Mouse (Mus musculus) urinary bladder, adult 18-20 months (tissue): ENCODE results near the gene Iqcc.
A peak's percentile ranks its signal among the peaks of the same experiment; 100 is the strongest.

Source experiments
- DNase-seq, 2 experiments: peaks; one replicate each; pipeline ENCODE4 v3.0.0; 2022; ENCODE audit warnings: low spot score in 2 of 2, mixed read lengths in 2 of 2

Gene Iqcc

DNA sequence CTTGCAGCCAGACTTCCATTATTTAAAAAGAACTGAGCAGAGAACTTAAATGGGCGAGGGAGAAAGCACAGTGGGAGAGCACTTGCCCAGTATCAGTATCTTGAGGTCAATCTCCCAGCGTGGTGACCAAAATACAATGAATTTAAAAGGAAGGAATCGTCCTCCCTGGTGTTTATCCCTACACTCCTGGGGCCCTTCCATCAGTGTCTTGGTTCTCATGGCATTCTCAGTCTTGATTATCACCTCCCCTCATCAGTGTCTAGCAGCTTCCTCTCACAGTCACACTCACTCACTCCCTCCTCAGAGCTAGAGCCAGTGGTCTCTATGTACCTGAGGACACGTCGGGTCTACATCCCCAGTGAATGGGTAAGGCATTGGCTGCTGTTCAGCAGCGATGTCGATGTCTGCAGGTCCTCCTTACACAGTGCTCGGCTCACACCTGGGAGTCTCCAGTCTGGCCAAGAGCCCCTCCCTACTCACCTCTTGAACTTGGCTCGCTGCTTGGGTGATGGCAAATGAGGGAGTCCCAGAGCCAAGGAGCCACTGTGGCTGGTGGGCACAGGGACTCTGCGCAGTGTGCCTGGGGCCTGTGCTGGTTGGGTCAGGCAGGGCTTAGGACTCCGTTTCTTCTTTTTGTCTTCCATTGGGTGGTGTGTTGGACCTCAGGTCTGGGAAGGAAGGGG is 3.4 kb upstream of the Iqcc start:
- DNase-seq: no peak

DNA sequence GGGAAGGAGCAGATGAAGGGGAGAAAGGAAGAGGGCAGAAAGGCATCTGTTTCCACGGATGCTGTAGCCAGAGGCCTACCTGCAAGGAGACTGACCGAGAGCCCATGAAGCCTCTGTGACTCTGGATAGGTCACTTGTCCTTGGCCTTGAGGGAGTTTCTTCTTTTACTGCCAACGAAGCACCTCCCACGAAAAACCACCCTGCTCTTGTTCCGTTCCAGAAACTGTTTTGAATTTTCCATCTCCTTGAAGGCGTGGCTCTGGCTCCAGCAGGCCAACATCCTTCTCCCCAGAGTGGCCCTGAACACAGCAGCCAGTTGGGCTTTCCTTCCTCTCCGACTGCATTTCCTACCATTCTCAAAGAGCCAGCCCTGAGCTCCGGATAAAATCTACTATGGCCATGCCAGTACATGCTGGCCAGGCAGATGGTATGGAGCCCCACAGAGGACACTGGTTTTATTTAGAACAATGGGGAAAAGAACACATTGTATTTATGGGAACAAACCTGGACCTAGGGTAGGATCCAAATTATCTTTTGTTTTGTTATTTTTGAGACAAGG is 2.5 kb upstream of the Iqcc start:
- DNase-seq: no peak

DNA sequence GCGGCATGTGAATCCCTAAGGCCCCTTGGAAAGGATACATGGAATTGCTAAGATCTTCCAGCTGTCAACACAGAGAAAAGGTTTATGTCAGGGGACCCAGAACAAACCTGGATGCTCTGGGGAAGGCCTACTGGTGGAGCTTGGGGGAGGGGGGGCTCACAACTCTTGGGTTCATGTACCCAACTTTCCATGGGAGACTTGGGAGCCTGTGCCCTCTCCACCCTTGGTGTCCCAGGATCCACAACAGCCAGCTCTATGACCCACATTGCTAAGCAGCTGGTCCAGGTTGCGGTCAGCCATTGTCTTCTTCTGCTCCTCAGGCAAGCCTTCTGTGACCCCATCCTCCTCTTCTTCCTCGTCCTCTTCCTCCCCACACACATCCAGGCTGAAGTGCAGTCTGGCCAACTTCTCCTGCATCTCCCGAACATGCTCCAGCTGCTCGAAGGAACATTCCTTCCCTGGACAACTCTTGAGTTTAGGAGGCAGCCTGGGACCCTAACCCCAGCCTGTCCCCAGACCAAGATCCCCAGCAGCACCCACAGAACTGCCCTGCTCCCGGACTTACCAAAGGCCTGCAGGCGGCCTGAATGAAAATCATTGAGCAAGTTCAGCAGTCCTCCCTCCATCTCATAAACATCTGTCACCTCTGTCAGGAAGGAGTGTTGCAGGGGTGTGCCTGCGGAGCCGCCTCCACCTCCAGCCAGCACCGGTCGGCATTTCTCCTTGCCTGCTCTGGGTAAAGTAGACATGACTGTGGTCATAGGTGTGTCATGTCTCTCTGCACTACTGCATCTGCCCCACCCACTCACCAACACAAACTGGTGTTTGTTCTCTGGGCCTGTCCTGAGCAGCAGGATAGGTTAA is 1.8 kb upstream of the Iqcc start:
- DNase-seq: no peak

DNA sequence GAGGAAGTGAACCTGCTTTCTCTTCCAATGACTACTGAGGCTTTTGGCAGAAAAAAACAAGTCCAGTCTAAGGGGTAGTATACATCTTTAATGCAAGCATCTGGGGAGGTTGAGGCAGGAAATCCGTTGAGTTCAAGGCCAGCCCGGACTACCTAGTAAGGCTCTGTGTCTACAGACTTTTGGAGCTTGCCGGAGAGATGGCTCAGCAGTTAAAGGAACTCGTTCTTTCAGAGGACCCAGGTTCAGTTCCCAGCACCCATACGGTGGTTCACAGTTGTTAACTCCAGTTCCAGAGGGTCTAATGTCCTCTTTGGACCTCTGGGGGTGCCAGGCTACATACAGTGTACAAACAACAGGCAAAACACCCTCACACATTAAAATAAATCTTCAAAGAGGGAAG is 868 bp downstream of the Iqcc start:
- DNase-seq: no peak

DNA sequence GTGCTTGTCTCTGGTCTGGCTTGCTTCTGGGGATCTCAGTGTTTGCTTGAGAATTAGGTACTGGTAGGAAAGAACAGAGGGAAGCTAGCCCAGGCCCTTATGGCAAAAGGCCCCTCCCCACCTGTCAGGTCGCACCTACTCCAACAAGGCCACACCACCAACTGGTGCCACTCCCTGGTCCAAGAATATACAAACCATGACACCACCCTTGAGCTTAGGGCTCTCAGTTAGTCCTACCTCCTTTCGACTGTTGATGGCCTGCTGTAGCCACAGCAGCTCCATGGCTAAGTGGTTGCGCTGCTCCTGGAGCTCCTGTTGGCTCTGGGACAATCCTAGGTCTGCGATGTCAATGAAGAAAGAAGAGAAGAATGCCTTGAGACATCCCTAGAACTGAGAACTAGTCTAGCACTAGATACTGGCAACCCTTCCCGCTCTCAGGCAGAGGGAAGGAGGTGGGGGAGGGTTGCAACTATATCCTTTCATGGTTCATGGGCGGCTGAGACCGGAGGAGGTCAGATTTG is 1.7 kb downstream of the Iqcc start:
- DNase-seq: no peak

DNA sequence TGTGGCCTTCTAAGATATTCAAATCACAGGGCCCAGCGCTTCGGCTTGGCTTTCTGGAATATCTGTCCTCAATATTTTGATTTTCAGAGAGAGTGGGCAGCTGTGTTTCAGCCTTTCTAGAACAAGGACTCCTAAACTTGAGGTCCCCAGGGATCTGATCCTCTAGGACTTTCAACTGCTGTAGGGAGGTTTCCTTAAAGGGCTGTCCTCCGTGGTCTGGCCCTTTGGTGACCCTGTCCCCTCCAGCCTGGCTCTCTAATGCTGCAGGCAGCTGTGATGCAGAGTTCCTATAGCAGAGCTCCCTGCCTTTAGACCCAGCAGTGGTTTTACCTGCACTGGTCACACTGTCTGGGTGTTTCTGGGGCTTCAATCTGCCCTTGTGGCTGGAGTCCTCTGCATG is 2.3 kb downstream of the Iqcc start:
- DNase-seq: no peak

DNA sequence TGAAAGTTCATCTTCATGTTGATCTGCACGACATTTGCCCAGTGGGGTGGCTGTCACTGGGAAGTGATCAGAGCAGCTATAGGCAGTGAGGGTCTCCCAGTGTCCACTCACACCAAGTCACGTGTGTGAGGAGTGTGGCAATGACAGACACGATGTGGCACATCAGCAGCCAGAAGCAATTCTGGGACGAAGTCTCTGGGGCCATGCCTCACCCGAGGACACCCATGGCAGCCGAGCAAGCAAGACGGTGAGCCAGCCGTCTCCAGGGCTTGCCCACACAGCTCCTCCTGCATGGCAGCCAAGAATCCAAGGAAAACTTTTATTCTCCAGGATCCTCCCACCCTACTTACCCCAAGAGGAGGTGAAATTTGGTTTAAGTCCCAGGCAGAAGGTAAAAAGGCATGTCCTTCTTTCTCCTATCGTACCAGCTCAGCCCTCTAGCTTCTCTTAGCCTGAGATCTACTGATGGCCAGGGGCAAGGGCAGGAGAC is 3.1 kb downstream of the Iqcc start:
- no peak for DNase-seq

DNA sequence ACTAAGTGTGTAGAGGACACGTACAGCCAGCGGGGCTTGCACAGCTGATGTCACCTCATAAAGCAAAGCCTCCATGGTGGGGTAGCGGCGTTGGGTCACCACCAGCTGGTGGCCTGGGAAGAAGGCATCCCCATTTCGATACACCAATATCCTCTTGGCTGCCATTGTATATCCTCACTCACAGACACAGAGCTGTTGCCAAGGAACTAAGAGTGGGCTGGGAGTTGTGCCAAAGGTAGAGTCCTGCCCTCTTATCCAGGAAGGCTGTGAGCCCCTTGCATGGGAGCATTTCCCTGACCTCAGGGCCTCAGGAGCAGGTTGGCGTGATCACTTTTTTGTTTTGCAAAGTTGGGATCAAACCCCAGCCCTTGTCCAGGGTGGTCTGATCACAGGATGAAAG is 4.8 kb downstream of the Iqcc start, which contains the start of gene Dcdc2b:
Gene Dcdc2b (minus strand): TSS at position 165 of the 400 bp plus-strand sequence.
- no peak for DNase-seq

DNA sequence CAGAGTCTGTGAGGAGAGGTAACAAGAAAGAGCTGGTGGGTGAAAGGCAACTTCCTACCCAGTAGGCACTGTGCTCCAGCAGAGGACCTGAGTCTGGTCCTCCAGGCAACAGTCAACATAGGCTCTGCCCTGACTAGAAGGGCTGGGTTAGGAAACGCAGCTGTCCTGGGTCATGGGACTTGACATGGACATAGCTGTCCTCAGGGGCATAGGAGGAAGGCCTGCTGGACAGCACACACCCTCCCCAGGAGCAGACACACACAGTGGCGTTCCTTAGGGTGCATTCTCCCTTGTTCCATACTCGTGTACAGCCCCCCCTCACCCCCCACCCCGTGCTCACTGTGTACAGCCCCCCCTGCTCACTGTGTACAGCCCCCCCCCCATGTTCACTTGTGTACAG is 8.4 kb downstream of the Iqcc start:
- no peak for DNase-seq

DNA sequence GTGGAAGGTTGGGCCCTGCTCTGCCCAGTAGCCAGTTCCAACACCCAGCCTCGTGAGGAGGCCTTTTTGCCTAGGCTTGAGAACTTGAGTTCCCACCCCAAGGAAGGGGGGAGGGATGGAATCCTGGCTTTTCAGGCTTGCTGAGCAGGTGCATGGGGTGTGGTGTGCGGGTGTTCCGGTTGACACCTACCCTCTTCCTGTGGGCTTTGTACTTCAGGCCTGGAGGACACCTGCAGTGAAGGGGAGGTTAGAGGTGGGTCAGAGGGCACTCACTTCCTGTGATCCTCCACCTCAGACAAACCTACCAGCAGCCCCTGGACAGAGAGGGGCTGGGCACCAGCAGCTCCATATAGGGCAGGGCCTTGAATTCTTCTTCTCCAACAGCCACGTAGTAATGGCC is 8.9 kb downstream of the Iqcc start:
- no peak for DNase-seq

DNA sequence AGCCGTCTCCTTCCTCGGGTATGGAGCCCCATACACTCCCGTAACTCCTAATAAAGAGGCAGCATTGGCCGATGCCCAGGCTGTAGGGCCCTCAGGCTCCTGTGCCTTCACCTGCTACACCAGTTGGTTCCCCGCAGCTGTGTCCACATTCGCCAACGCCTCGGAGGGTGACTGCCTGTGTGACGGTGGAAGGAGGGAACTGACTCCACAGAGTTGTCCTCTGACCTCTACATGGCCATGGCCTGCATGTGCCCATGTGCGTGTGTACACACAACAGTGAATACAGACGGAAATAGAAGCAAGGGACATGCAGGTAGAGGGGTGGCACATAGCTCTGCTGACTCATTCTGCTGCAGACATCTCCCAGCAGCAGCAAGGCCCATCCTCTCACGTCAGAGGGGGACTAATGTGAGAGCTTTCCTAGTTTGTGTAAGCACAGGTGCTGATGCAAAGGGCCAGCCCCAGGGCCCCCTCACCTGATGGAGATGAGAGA is 9.7 kb downstream of the Iqcc start:
- DNase-seq: no peak

DNA sequence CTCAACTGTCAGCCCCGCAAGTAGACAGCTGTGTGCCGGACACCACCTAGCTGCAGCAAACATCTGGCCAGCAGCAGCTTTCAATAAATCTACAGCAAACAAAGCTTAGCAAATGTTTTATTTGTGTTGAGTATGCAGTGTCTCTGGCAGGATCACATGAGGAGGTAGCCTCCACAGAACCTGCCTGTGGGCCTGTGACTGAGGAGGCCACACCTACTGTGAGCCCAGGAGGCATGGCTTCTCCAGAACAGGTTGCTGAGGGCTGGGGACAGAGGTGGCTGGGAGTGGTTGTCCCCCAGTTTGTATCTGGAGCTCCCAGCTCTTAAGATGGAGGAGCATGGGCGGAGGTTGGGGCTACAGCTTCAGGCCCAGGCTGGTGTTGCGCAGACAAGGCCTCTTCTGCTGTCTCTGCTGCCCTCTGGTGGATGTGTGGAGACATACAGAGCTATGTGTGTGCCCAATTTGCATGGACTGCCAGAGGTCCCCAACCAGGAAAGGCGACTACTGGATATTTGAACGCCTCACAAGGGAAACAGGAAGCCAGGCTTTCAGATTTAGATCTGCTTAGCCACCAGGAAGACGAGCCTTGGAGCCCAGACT is 10.4 kb downstream of the Iqcc start:
- DNase-seq: peak; percentile 46 to 55

DNA sequence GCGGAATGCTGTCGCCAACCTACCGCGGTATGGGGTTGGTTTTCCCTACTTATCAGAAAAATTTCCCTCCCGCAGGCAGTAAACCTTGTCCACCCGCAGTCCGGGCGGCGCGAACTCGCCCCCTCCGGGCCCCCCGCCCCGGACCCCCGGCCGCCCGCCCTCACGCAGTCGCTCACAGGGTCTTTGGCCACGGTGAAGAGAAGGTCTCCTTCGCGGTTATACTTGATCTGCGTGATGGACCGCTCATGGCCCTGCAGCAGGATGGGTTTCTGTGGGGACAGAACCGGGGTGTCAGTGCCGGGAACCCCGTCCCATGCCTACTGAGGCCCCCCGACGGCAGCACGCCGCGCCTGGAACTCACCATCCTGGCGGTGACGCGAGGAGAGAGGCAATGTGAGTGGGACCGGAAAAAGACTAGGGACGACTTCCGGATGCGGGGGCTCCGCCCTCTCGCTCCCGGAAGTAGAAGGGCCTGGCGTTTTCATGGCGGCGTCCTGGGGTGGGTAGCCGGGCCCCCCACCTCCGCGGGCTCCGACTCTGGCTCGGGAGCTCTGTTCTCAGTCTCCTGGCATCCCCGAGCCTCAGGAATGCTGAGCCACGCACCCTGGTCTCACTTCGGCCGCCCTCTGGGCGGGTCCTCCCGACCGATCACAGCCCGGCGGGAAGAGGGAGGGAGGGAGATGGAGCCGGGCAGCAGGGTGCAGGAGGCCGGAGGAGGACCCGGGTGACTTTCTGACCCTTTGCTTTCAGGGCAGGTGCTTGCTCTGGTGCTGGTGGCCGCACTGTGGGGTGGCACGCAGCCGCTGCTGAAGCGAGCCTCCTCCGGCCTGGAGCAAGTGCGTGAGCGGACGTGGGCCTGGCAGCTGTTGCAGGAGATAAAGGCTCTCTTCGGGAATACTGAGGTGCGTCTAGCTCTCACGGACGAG is 18.4 kb downstream of the Iqcc start, which contains the start of the genes Eif3i and Tmem234:
Gene Eif3i (minus strand): TSS at position 416 of the 926 bp plus-strand sequence.
Gene Tmem234 (plus strand): TSS at position 436 of the 926 bp plus-strand sequence.
- DNase-seq: peak; percentile 69 to 74

DNA sequence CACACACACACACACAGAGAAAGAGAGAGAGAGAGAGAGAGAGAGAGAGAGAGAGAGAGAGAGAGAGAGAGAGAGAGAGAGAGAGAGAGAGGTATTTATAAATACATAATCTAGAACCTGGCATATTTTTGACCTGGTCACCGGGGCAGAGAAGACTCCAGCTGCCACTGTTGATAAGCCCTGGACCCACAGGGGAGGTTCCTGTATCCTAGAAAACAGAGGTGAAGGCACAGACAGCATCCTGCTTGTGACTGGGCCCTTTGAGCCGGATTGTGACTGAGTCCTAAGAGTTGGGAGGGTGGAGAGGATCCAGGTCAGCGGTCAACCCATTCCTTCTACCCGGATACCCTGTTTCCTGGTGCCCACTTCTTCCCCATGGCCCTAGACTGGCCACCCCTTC is 30.0 kb downstream of the Iqcc start:
- DNase-seq: no peak

DNA sequence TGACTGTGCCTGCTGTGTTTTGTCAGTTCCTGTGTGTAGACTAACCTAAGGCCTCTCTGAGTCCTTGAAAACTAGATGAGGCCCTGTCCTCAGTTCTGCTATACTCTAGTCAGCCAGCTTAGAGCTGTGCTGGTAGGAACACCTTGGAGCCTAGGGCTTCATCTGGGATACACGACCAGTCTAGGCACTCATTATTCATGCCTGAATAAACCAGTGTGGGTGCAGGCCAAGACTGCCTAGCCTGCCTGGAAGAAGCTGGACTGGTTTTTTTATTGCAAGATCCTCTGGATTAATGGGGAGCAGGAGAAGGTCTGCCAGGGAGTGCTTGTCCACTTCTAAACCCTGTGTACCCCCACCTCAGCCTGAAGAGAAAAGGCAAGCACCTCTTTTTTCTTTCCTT is 32.0 kb downstream of the Iqcc start:
- DNase-seq: no peak

DNA sequence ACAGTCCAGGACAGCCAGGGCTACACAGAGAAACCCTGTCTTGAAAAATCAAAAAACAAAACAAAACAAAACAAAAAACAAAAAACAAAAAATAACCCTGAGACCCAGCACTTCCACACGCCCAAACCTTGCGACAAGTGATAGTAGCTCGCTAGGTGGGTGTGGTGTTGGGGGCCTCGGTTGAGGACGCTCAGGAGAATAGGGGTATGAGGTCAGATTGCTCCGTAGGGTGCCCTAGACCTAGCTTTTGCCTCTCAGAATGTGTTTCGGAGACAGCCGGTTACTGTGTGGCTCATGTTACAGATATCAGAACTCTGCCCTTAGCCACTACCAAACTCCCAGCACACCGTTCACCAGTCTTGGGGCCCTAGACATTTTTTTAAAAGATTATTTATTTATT is 33.1 kb downstream of the Iqcc start:
- no peak for DNase-seq

DNA sequence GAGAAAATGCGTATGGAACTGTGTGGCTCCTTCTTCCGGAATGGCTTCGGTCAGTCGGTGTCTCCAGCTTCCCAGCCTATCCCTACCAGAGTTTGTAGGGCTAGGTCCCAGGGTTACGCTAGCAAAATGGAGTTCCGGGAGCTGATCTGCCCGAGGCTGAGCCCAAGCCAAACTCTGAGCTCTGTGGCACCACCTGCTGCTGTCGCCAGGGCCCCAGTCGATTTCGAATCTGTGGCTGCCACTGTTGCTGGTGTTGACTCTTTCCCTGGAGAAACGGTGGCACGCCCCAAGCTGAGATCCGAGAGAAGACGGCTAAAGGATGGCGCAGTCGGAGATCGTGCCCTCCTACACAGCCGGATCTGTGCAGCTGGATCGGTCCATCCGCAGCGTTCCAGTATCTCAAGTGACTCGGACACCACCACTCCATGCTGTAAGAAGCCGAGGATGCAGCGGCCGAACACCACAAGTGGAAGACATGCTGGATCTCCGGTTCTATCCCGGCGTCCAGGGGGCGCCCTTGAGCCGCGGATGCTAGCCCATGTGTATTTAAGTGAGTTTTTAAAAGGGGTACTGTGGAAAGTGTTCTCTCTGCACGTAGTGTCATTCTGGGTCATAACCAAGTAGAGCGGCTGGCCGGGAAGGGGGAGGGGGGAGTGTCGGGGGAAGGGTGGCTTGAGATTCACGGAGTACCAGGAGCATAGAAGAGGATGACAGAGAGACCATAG is 33.9 kb downstream of the Iqcc start:
- DNase-seq: peak; percentile 71 to 89

DNA sequence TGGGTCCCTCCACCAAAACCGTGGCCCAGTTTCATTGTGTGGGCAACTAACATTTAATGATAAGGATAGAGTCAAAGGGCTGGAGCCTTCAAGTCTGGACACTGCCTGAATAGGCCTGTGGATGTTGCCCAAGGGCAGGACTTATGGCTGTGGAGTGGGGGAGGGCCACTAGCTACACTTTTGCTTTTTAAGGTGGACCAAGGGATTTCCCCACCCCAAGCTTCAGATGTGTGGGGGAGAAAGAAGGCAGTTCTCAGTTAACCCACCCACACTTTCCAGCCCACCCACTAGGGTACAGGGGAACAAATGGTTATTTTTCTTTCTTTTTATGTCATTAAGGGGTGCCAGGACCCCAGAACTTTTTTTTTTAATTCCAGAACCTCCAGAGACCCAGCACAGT is 34.5 kb downstream of the Iqcc start:
- no peak for DNase-seq

DNA sequence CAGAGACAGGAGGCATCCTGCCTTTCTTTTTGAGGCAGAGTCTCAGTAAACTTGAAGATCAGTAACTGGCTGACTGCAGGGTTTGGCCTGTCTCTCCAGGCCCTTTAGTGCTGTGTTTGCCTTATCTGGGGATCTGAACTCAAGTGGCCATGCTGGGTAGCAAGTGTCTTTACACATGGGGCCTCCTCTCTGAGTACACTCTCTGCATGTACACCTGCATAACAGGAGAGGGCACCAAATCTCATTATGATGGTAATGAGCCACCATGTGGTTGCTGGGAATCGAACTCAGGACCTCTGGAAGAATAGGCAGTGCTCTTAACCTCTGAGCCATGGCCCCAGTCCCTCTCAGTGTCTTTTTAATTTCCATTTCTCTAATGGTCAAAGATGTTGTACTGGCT is 36.6 kb downstream of the Iqcc start:
- no peak for DNase-seq

DNA sequence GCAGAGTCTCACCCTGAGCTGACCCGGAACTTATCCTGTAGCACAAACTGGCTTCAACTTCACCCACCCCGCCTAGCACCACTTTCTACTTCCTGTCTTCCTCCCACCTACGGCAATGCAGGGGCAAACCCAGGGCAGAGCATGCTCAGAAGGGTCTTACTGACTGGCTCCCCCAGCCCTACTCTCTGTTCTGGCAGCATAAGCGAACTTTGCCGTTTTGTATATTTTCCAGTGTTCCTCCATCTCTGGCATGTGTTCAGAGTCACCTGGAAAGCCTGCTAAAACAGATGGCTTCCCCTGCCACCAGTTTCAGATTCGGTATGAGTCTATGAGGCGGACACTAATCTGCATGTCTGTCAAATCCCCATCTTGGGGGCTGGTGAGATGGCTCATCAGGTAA is 38.6 kb downstream of the Iqcc start:
- no peak for DNase-seq
